Mouse (Mus musculus) midbrain, embryonic 12.5 days (tissue): ENCODE measurements around the gene Fgf12. TPM values are rescaled to one million over a fixed set of nuclear protein-coding genes. Genes with fewer than 3 reads are reported as not detected.

Source experiments
- ATAC-seq: fragments of 200-750 bp; cut with Nextera tagmentation; 2 replicates; pipeline ENCODE4 v1.8.0; 2017; ENCODE audit warnings: low read depth, moderate TSS enrichment, moderate library complexity; ENCODE audit not compliant: low FRiP score
- H3K27ac ChIP-seq: fragments of 300-500 bp; sonication (generic); replicated peaks from 2 replicates; pipeline ENCODE4 v1.5.1; 2016; ENCODE audit warnings: mild to moderate bottlenecking
- H3K27me3 ChIP-seq: fragments of 300-500 bp; sonication (generic); 2 replicates; pipeline ENCODE4 v1.6.1; 2016; ENCODE audit warnings: mild to moderate bottlenecking
- H3K36me3 ChIP-seq: fragments of 300-500 bp; sonication (generic); 2 replicates; pipeline ENCODE4 v1.6.1; 2016
- H3K4me1 ChIP-seq: fragments of 300-500 bp; sonication (generic); 2 replicates; pipeline ENCODE4 v1.6.1; 2016
- H3K4me2 ChIP-seq: fragments of 300-500 bp; sonication (generic); replicated peaks from 2 replicates; pipeline ENCODE4 v1.6.1; 2016; ENCODE audit warnings: mild to moderate bottlenecking, moderate library complexity
- H3K4me3 ChIP-seq: fragments of 300-500 bp; sonication (generic); 2 replicates; pipeline ENCODE4 v1.5.1; 2016; ENCODE audit warnings: mild to moderate bottlenecking
- H3K9ac ChIP-seq: fragments of 300-500 bp; sonication (generic); replicated peaks from 2 replicates; pipeline ENCODE4 v1.6.1; 2016; ENCODE audit warnings: mild to moderate bottlenecking, moderate library complexity
- H3K9me3 ChIP-seq: fragments of 300-500 bp; sonication (generic); 2 replicates; pipeline ENCODE4 v1.6.1; 2016; ENCODE audit warnings: mild to moderate bottlenecking
- WGBS: fragments of 180-500 bp; shearing (Covaris S2); methylation state at CpG from one replicate; pipeline ENCODE4 v1.1.7; 2016; 5-methylcytosine and 5-hydroxymethylcytosine counted together
- polyA plus RNA-seq: library from polyadenylated mRNA; unstranded; fragments of >200 nt; fragmentation: Nextera tagmentation; extraction: Ambion mirVana; gene quantifications from 2 replicates; pipeline ENCODE4 v1.2.1, GENCODE M21; 2016

Gene Fgf12
- polyA plus RNA-seq, 1 experiment from 2014 or later = 5.8 TPM

DNA sequence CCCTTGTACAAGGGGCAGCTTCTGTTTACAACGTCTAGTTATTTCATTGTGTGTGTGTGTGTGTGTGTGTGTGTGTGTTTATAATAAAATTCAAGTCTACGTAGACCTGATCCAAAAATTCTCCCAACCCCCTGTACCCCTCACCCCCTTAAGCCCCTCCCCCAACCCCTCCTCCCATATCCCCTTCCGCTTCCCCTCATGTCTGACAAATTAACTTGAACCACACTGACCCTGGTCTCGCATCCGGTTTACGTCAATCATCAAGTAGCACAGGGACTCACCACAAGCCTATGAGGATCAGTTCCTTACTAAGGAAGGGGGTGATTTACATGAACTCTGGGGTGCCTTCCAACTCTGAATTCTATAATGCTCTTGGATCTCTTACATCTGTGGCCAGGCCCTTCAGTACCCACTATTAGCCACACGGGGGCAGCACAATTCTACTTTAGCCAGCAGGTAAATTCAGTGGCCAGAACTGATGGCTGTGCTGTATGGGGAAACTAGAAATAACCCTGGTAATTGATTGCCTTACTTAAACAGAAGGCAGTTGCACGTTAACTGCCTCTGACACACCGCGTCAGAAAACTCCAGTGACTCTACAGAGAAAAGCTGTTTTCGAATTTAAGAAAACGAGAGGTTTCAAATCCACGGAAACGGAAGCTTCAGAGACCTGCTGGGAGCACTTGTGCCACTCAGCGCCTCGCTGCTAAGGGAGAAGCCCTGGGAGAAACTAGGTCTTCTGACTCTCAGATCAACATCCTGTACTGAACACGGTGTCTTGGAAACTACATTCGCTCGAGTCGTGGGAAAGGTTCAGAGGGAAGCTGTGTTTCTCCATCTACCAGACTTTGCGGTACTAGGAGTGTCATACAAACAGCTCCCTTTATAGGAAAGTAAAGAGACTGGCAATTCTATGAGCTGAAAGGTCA lies 235.0 kb downstream of the Fgf12 start:
- Histone ChIP-seq H3K4me3 (peak overlapping the region; percentile 21; the same call in 1 of the 2 replicates), H3K27ac (no peak overlapping the region), H3K36me3 (no peaks in the 10 kb centered on the region), H3K4me2 (peak overlapping the region; percentile 47), H3K9ac (no peak overlapping the region), H3K9me3 (no peaks in the 10 kb centered on the region), H3K27me3 (no peaks in the 10 kb centered on the region), H3K4me1 (no peaks in the 10 kb centered on the region)
- ATAC-seq = peak; percentile 87
- 46% methylated on average over 21 of the region's 21 CpGs for WGBS

DNA sequence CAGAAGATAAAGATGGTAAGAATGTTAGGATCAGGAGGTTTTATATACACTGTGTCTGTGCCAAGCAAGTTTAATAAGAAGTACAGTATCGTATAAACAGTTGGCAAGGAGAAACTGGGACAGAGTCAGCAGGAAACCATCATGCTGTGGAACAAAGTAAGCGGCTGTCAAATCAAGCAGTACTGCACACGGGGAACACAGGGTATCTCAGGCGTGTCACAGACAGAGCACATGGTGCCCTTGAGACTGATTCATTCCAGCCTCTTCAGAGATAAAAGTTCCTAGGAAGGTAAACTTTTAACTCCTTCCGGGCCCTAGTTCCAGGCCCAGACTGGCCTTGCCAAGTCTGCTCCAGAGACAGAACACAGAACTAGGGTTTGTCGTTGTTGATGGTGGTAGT lies 240.4 kb downstream of the Fgf12 start:
- Histone ChIP-seq H3K9me3 (no peaks in the 10 kb centered on the region), H3K9ac (no peak overlapping the region), H3K4me2 (no peak overlapping the region), H3K36me3 (no peaks in the 10 kb centered on the region), H3K4me3 (no peak overlapping the region), H3K27me3 (no peaks in the 10 kb centered on the region), H3K4me1 (0 out of 2 replicates have a peak, but pooled peaks cover 3% of the 10 kb centered on the region), H3K27ac (no peak overlapping the region)
- WGBS = 84% methylated on average over 6 of the region's 6 CpGs
- no peak for ATAC-seq

DNA sequence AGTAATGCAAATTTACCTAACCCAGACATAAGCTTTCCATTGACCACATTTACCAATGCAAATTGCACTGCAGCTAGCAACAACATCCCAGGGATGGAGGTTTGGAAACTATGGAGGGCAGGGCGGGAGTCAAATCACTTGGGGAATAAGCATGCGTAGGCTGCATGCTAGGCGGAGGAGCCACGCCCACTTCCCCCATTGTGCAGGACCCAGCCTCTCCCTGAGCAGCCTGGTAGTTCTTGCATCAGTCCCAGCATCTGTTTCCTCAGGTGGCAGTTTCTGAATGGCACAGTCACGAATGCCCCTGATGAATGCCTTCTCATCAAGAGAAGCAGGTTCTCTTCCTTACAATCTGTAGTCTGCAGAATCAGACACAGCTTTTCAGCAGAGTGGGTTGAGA lies 241.5 kb downstream of the Fgf12 start:
- Histone ChIP-seq H3K27me3 (no peaks in the 10 kb centered on the region), H3K4me2 (no peak overlapping the region), H3K4me3 (no peak overlapping the region), H3K36me3 (no peaks in the 10 kb centered on the region), H3K4me1 (0 out of 2 replicates have a peak, but pooled peaks cover 3% of the 10 kb centered on the region), H3K9me3 (no peaks in the 10 kb centered on the region), H3K9ac (no peak overlapping the region), H3K27ac (no peak overlapping the region)
- WGBS = 31% methylated on average over 5 of the region's 5 CpGs
- ATAC-seq = no peak

DNA sequence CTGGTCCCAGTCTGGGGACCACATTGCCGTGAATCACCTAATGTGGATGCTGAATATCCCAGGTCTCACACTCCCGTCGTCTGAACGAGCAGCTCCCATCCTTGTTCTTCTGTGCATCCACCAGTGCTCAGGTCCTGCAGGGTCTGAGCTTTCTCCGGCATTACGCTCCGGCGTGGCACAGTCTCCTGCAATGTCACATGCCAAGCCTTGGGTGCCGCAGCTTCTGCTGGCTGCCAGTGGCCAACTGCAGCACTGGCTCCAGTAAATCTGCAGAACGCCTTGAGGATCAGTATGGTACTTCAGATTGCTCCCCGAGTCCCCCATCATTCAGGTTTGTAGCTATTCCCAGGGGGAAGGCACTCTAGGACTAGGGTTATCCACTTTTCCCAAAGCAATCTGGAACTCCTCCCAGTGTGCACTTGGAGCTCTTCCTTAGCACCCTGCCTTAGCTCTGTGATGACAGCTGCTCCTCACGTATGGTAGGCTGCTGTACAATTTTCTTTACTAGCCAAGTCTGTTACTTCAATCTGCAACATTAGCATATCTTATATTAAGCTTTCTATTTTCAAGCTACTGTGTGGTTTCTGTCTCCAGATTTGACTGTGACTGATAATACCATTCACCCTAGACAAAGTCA lies 254.8 kb downstream of the Fgf12 start:
- Histone ChIP-seq H3K27ac (no peak overlapping the region), H3K27me3 (no peaks in the 10 kb centered on the region), H3K4me2 (no peak overlapping the region), H3K9ac (no peak overlapping the region), H3K4me3 (no peak overlapping the region), H3K4me1 (no peaks in the 10 kb centered on the region), H3K9me3 (no peaks in the 10 kb centered on the region), H3K36me3 (no peaks in the 10 kb centered on the region)
- no peak for ATAC-seq
- 87% methylated on average over 12 of the region's 12 CpGs for WGBS

DNA sequence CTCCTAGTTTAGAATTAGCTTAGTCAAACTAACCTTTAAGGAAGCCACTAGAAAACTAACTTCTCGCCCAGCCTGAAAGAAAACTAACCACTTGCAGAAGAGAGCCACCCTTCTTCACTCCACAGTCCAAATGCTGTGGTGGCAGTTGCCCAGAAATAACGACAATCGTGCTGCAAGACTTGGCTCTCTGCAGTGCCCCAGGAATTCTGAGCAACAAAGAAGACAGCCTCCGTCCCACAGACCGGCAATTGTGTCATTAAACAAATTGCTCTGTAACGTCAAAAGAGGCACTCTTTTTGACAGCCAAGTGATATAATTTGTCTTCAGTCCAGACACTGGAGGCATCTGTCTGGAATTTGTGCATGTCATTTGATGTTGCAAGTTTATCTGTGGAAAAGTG lies 261.2 kb downstream of the Fgf12 start:
- no peaks in the 10 kb centered on the region for H3K9me3 ChIP-seq
- no peak for ATAC-seq
- H3K27ac ChIP-seq = no peak overlapping the region
- H3K4me2 ChIP-seq = no peak overlapping the region
- H3K4me1 ChIP-seq = no peaks in the 10 kb centered on the region
- H3K4me3 ChIP-seq = no peak overlapping the region
- H3K9ac ChIP-seq = no peak overlapping the region
- no peaks in the 10 kb centered on the region for H3K36me3 ChIP-seq
- 46% methylated on average over 6 of the region's 6 CpGs for WGBS
- no peaks in the 10 kb centered on the region for H3K27me3 ChIP-seq

DNA sequence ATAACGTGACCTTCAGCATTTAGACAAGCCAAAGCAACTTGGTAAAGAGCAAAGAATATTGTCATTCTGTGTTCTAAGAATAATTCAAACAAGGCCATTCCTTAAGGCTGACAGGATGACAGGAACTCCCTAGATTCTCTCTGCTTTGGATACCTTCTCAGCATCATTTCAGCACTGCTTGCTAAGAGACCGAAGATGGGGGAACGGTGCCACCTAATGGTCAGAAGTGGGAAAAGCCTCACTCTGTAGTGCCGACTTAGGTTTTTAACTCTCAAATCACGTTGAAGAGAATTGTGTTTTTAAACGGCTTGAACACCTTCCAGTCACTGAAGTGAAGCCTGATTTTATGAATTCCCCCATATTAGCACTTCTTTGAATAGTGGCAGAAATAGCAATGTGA lies 262.4 kb downstream of the Fgf12 start:
- no peaks in the 10 kb centered on the region for H3K4me1 ChIP-seq
- WGBS = 11% methylated on average over 6 of the region's 6 CpGs
- H3K36me3 ChIP-seq = no peaks in the 10 kb centered on the region
- H3K4me2 ChIP-seq = no peak overlapping the region
- H3K27ac ChIP-seq = no peak overlapping the region
- peak; percentile 86 for ATAC-seq
- no peak overlapping the region for H3K9ac ChIP-seq
- no peak overlapping the region for H3K4me3 ChIP-seq
- H3K27me3 ChIP-seq = no peaks in the 10 kb centered on the region
- no peaks in the 10 kb centered on the region for H3K9me3 ChIP-seq

DNA sequence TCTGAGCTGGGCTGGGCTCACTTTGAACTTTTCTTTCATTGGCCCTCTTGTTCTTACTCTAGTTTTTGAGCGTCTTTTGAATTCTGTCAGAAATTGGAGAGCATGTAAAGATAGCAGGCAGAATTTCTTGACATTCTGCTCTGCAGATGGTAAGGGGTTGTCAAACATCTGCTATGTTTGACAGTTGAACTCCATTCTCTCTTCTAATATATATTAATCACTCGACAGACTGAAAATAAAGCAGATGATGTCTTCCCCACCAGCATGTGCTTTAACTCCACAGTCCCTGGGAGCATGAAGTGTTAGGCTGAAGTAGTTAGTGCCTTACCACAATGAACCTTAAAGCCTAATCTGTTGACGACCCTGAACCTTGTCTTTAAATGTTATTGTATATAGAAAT lies 267.9 kb downstream of the Fgf12 start:
- Histone ChIP-seq H3K36me3 (no peaks in the 10 kb centered on the region), H3K4me3 (no peak overlapping the region)

DNA sequence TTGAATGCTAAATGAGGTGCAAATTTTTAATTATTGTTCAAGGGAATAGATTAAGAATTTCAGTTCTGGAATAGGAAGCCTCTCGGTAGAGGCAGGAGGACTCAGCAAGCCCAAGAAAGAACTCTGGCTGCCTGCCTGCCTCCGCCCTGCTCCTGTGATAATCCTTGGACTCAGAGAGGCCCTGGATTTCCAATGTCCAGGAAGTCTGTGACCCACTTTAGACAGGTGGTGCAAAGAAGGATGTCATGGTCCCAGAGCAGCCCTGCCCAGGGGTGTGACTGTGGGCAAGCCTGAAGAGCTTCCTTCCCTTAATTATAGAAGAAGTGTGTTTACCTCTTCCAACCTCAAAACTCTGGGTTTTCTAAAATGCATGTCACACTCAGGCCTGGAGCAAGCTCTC lies 273.8 kb downstream of the Fgf12 start:
- no peaks in the 10 kb centered on the region for H3K4me1 ChIP-seq
- H3K9me3 ChIP-seq = 0 out of 2 replicates have a peak, but pooled peaks cover 4% of the 10 kb centered on the region
- H3K36me3 ChIP-seq = no peaks in the 10 kb centered on the region
- H3K9ac ChIP-seq = no peak overlapping the region
- no peak overlapping the region for H3K4me3 ChIP-seq
- WGBS = 90% methylated on average over 2 of the region's 2 CpGs
- H3K27me3 ChIP-seq = no peaks in the 10 kb centered on the region
- H3K4me2 ChIP-seq = no peak overlapping the region
- ATAC-seq = no peak
- no peak overlapping the region for H3K27ac ChIP-seq

More for the DNA sequence above, 267.9 kb downstream of the Fgf12 start:
- no peak for ATAC-seq
- Histone ChIP-seq H3K9ac (no peak overlapping the region), H3K27ac (no peak overlapping the region), H3K4me1 (no peaks in the 10 kb centered on the region), H3K27me3 (no peaks in the 10 kb centered on the region), H3K4me2 (no peak overlapping the region), H3K9me3 (0 out of 2 replicates have a peak, but pooled peaks cover 4% of the 10 kb centered on the region)
- WGBS = 86% methylated on average over 3 of the region's 3 CpGs

DNA sequence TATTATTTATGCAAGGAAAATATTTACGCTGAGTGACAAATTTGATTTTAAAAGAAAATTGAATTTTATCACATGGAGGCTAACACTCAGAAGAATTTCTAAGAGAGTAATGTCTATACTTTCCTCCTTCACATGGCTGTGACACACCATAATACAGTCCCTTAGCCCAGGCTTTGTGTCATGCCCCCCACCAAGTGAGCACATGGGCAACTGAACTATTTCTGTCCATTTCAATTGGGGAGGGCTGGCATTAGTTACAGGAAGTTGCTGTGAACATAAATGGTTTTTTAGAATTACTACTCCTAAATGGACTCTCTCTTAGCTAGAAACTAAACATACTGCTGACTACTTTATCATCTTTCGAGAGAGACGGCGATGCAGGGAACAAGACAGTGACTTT lies 276.2 kb downstream of the Fgf12 start:
- H3K4me3 ChIP-seq = no peak overlapping the region
- no peaks in the 10 kb centered on the region for H3K4me1 ChIP-seq
- no peaks in the 10 kb centered on the region for H3K36me3 ChIP-seq
- WGBS = 95% methylated on average over 4 of the region's 4 CpGs
- no peak overlapping the region for H3K9ac ChIP-seq
- H3K9me3 ChIP-seq = 0 out of 2 replicates have a peak, but pooled peaks cover 4% of the 10 kb centered on the region
- H3K27me3 ChIP-seq = no peaks in the 10 kb centered on the region
- no peak overlapping the region for H3K27ac ChIP-seq
- no peak overlapping the region for H3K4me2 ChIP-seq
- ATAC-seq = no peak

DNA sequence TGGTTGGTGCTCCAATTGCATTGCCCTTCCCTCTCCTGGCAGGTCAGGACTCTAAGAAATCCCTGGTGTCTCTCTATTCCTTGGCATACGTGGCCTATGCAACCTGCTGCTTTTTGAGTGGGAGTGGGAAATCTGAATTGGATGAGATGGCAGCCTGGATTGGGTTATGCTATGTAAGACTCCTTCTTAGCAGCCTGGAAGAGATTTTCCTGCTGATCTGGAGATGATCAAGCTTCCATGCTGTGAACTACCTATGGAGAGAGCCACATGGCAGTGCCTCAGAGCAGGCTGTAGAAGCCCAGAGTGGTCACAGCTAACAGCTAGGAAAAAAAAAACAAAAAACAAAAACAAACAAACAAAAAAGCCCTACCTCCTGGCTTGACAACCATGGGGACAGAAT lies 277.3 kb downstream of the Fgf12 start:
- Histone ChIP-seq H3K9ac (no peak overlapping the region), H3K4me2 (no peak overlapping the region), H3K27me3 (no peaks in the 10 kb centered on the region), H3K9me3 (0 out of 2 replicates have a peak, but pooled peaks cover under 1% of the 10 kb centered on the region), H3K4me1 (no peaks in the 10 kb centered on the region), H3K36me3 (no peaks in the 10 kb centered on the region), H3K4me3 (no peak overlapping the region), H3K27ac (no peak overlapping the region)
- WGBS = 88% methylated on average over 1 of the region's 1 CpGs
- ATAC-seq = no peak

DNA sequence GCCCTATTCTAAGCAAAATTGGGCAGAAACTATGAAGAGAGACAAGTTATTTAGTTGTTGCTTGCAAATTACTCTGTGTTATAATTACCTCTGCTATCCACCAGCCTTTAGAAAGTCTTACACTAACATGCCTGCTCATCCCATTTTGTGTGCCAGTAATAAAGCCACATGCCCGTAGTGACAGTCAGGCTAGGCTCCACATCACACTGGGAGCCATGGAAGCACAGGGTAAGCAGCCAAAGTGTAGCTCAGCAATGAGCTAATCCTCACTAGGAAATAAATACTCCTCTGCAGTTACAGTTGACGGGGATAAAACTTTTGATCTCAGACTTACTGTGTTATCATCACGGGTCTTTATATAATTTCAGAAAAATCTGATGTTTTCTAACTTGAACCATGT lies 298.0 kb downstream of the Fgf12 start:
- Histone ChIP-seq H3K4me3 (no peak overlapping the region), H3K27me3 (no peaks in the 10 kb centered on the region), H3K9ac (no peak overlapping the region), H3K4me2 (no peak overlapping the region), H3K36me3 (no peaks in the 10 kb centered on the region), H3K27ac (no peak overlapping the region), H3K4me1 (no peaks in the 10 kb centered on the region), H3K9me3 (no peaks in the 10 kb centered on the region)
- 82% methylated on average over 3 of the region's 3 CpGs for WGBS
- ATAC-seq = no peak

DNA sequence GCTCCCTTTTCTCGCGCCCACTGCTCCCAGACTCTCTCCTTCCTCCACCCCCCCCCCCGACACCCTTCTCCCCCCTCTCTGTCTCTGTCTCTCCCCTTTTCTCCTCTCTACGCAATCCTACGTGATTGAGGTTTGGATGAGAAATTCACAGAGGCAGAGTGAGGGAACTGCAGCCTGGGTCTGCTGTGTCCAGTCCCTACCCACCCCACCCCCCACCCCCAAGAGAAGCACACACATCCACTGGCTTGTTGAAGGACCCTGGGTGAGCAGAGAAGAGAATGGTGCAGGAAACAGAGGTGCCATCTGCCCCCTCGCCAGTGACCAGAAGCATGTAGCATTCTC lies 305.8 kb downstream of the Fgf12 start:
- Histone ChIP-seq H3K27me3 (peaks cover 42% of the 10 kb centered on the region), H3K4me1 (peaks cover 12% of the 10 kb centered on the region), H3K27ac (no peak overlapping the region), H3K9me3 (no peaks in the 10 kb centered on the region), H3K4me2 (peak overlapping the region; percentile 95), H3K4me3 (peak overlapping the region; percentile 63), H3K36me3 (no peaks in the 10 kb centered on the region), H3K9ac (peak overlapping the region; percentile 73)
- 0% methylated on average over 3 of the region's 6 CpGs for WGBS
- peak; percentile 62 for ATAC-seq
